Mouse (Mus musculus): ENCODE data around the gene Mlst8.
"Not testable (repeated sequence)": the region's sequence is repeated elsewhere in the genome, so short reads cannot be mapped to it uniquely, and the experiment has no call there.

Mlst8 gene

DNA sequence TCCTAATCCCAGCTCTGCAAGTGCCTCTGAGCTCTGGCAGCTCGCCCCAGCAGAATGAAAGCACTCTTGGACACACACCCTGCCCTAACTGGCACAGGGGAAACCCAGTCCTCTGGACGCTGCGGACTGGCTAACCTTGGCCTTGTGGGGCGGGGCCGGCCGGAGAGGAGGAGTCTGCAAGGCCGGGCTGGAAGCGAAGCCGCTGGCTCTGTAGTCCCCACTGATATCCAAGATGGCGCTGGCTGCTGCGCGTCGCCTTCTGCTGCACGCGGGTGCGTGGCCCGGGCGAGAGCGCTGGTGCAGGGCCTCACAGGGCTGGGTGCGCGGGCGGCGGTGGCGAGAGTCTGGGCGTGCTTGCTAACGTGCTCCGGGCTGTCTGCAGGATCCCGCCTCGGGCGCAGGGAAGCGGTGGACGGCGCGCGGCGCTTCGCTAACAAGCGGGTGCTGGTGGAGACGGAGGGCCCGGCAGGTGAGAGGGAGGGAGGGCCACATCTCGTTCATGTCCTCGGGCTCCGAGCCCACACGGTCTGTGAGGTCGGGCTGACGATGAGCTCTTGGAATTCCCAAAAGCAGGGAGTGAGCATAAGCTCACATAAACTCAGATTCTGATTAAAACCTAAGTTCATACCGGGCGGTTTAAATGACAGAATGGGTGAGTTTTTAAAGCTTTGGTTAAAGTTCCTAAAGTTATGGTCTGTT is 52.3 kb downstream of the Mlst8 start, which contains the start of gene Eci1:
Eci1 (plus strand) TSS at position 171 of the 699 bp plus-strand sequence.
- peak; percentile 95 to 96 for DNase-seq (ENCODE audit: low spot score in 2 of 2)

DNA sequence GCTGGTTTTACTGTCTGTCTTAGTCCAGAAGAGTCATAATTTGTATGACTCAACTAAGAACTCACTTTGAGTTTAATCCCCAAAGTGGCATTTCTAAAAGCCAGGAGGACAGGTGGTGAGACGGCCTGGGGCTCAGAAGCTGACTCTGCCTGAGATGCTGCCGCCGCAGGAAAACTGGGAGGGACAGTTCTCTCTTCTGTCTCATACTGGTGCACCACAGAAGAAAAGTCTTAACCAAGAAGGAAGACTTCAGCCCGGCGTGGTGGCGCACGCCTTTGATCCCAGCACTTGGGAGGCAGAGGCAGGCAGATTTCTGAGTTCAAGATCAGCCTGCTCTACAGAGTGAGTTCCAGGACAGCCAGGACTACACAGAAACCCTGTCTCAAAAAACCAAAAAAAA is 53.0 kb downstream of the Mlst8 start:
- no peak for DNase-seq (ENCODE audit: low spot score in 2 of 2)

DNA sequence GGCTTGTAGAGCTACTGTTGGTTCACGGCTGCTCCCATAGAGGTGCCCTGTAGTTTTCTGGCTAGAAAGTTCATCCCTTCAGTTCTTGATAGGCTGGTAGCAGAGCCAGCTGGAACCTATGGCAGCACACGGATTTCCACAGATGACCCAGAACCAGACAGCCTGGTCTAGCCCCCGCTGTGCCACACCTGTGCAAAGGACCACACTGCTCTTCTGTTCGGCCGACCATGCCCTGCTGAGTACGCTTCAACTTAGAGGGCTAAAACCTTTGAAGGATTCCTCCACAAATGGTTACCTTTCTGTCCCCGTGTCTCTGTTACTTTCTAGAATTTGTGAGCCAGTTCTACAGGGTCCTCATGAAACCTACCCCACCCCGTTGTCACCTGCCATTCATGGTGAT is 53.6 kb downstream of the Mlst8 start:
- not testable (repeated sequence) for DNase-seq (ENCODE audit: low spot score in 2 of 2)

DNA sequence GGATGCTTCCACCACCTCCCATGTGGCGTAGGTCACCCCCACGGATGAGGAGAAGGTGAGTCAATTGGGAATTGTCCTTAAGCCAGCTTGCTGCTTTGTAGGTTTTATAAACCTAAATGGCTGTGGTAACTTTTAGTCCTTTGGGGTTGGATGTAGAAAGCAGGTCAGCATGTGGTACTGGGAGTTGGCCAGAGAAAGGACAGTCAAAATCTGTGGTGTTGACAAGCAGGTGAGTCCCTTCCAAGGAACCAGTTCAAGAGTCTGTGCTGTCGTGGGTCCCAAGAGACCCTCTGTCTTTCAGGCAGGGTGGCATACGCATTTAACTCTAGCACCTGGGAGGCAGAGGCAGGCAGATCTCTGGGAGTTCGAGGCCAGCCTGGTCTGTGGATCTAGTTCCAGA is 54.4 kb downstream of the Mlst8 start:
- no peak for DNase-seq (ENCODE audit: low spot score in 2 of 2)

Data from urinary bladder, adult 18-20 months (tissue).